Mouse (Mus musculus) cortical plate, adult 2 months (tissue): Measurements from ENCODE around the gene Orm3.

ENCODE experiments used
- CTCF ChIP-seq: fragments of 200-500 bp; IDR thresholded peaks from 2 replicates; pipeline ENCODE4 v1.5.1; 2011; ENCODE audit warnings: mild to moderate bottlenecking, control low read depth, low read length; ENCODE audit not compliant: insufficient read depth; ENCODE audit errors: extremely low read depth
- POLR2A ChIP-seq: fragments of 200-500 bp; IDR thresholded peaks from 2 replicates; pipeline ENCODE4 v1.6.1; 2011; ENCODE audit warnings: mild to moderate bottlenecking, low read length, control low read depth; ENCODE audit not compliant: insufficient read depth; ENCODE audit errors: extremely low read depth

DNA sequence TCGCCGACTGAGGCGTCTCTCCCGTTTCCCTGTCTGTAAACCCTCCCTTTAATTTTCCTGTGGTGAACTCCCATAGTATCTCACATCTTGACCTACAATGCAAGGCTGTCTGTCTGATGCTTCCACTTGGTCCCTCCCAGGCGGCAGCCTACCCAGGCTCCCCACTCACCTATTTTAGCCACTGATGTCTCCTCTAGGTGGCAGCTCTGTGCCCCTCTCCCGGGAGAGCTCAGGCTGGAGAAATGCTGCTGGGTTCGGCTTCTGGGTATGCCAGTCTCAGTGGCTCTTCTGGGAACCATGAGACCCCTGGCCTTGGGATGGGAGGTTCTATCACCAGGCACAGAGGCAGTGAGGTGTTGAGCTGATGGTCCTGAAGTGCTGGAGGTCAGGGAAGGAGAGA lies 21.5 kb downstream of the Orm3 start:
- TF ChIP-seq CTCF (0 out of 2 replicates have a peak, but pooled peaks have one; percentile 4), POLR2A (no peak)
